Mouse (Mus musculus) spleen, adult 2 months (tissue): ENCODE measurements around the gene Fosl2. TPM values are rescaled to one million over a fixed set of nuclear protein-coding genes. Genes with fewer than 3 reads are reported as not detected.

Experiments used
- DNase-seq, 2 experiments: peaks; one replicate each; pipeline versions ENCODE4 v3.0.0 to v3.0.0-alpha.2; 2012 to 2021; ENCODE audit warnings: low spot score in 2 of 2, low read depth in 1 of 2
- H3K27ac ChIP-seq: fragments of 200-500 bp; 2 replicates; pipeline ENCODE4 v1.5.1; 2012; ENCODE audit warnings: low read length, inconsistent platforms; ENCODE audit not compliant: insufficient read depth
- H3K27me3 ChIP-seq: fragments of 200-500 bp; 2 replicates; pipeline ENCODE4 v1.6.1; 2012; ENCODE audit warnings: mild to moderate bottlenecking, moderate library complexity, low read length, inconsistent platforms; ENCODE audit not compliant: control insufficient read depth, insufficient read depth
- H3K36me3 ChIP-seq: fragments of 200-500 bp; 2 replicates; pipeline ENCODE4 v1.6.1; 2012; ENCODE audit warnings: mild to moderate bottlenecking, low read length, inconsistent platforms; ENCODE audit not compliant: control insufficient read depth, insufficient read depth
- H3K4me1 ChIP-seq: fragments of 200-500 bp; 2 replicates; pipeline ENCODE4 v1.6.1; 2011; ENCODE audit warnings: inconsistent platforms; ENCODE audit not compliant: control insufficient read depth, insufficient read depth, insufficient read length
- H3K4me3 ChIP-seq: fragments of 200-500 bp; 2 replicates; pipeline ENCODE4 v1.5.1; 2011; ENCODE audit warnings: mild to moderate bottlenecking, inconsistent platforms; ENCODE audit not compliant: insufficient read depth, insufficient read length; ENCODE audit errors: extremely low read depth
- CTCF ChIP-seq: fragments of 200-500 bp; IDR thresholded peaks from 2 replicates; pipeline ENCODE4 v1.5.1; 2011; ENCODE audit warnings: mild to moderate bottlenecking, inconsistent platforms; ENCODE audit not compliant: insufficient read depth, insufficient read length, insufficient replicate concordance; ENCODE audit errors: extremely low read depth
- POLR2A ChIP-seq: fragments of 200-500 bp; IDR thresholded peaks from 2 replicates; pipeline ENCODE4 v1.6.1; 2011; ENCODE audit warnings: low read depth, low read length, inconsistent platforms
- WGBS: fragments of 180-500 bp; shearing (Covaris S2); methylation state at CpG from one replicate; pipeline ENCODE4 v1.1.7; 2018; 5-methylcytosine and 5-hydroxymethylcytosine counted together
- polyA plus RNA-seq: library from polyadenylated mRNA; depleted of rRNA; stranded (reverse); fragments of >200 nt; gene quantifications from 2 replicates; pipeline ENCODE4 v1.2.3, GENCODE M21; 2012

Fosl2 gene
- polyA plus RNA-seq, 1 experiment: 5.1 TPM

GRCm38 (mm10) chr5:32133549-32134004 is 2.0 kb upstream of the Fosl2 start:
- peak in 1 of 2 experiments; percentile 20 for DNase-seq
- Histone ChIP-seq H3K4me3 (peak overlapping the region; percentile 58), H3K27ac (peak overlapping the region; percentile 35), H3K36me3 (no peaks in the 10 kb centered on the region), H3K4me1 (peaks cover 9% of the 10 kb centered on the region), H3K27me3 (peaks cover 14% of the 10 kb centered on the region)
- no peak for TF ChIP-seq POLR2A
- TF ChIP-seq CTCF: no peak
- WGBS: 1% methylated on average over 20 of the region's 20 CpGs

GRCm38 (mm10) chr5:32134051-32134732 is 1.4 kb upstream of the Fosl2 start:
- 9% methylated on average over 21 of the region's 21 CpGs for WGBS
- Histone ChIP-seq H3K27ac (peak overlapping the region; percentile 35; the same call in 1 of the 2 replicates), H3K27me3 (peaks cover 14% of the 10 kb centered on the region), H3K36me3 (no peaks in the 10 kb centered on the region), H3K4me3 (peak overlapping the region; percentile 58), H3K4me1 (peaks cover 9% of the 10 kb centered on the region)
- TF ChIP-seq CTCF (no peak), POLR2A (no peak)
- no peak for DNase-seq

- peak overlapping the region; percentile 71 for H3K4me3 ChIP-seq
- WGBS: under 1% methylated on average over 44 of the region's 54 CpGs
- peak in 1 of 2 experiments; percentile 63 for DNase-seq
- peak overlapping the region; percentile 87 for H3K27ac ChIP-seq
- H3K27me3 ChIP-seq: peaks cover 14% of the 10 kb centered on the region
- no peak for TF ChIP-seq POLR2A
- no peak for TF ChIP-seq CTCF
- peaks cover 9% of the 10 kb centered on the region for H3K4me1 ChIP-seq
- H3K36me3 ChIP-seq: no peaks in the 10 kb centered on the region
Observed at GRCm38 (mm10) chr5:32134903-32135335, 682 bp upstream of the Fosl2 start.

- peak overlapping the region; percentile 86 for H3K27ac ChIP-seq
- peak in 1 of 2 experiments; percentile 45 for DNase-seq
- peaks cover 14% of the 10 kb centered on the region for H3K27me3 ChIP-seq
- TF ChIP-seq POLR2A: no peak
- no peak for TF ChIP-seq CTCF
- WGBS: under 1% methylated on average over 63 of the region's 63 CpGs
- no peaks in the 10 kb centered on the region for H3K36me3 ChIP-seq
- H3K4me3 ChIP-seq: peak overlapping the region; percentile 71
- H3K4me1 ChIP-seq: peaks cover 9% of the 10 kb centered on the region
Observed at GRCm38 (mm10) chr5:32136301-32136863, 781 bp downstream of the Fosl2 start.

GRCm38 (mm10) chr5:32137106-32137522 is 1.5 kb downstream of the Fosl2 start:
- H3K36me3 ChIP-seq: no peaks in the 10 kb centered on the region
- H3K4me3 ChIP-seq: peak overlapping the region; percentile 46
- H3K27ac ChIP-seq: no peak overlapping the region
- H3K27me3 ChIP-seq: peaks cover 14% of the 10 kb centered on the region
- 4% methylated on average over 12 of the region's 12 CpGs for WGBS
- TF ChIP-seq CTCF (no peak), POLR2A (no peak)
- DNase-seq: no peak
- peaks cover 9% of the 10 kb centered on the region for H3K4me1 ChIP-seq

- H3K27me3 ChIP-seq: peaks cover 8% of the 10 kb centered on the region
- TF ChIP-seq POLR2A: no peak
- no peak for TF ChIP-seq CTCF
- peaks cover 7% of the 10 kb centered on the region for H3K4me1 ChIP-seq
- DNase-seq: no peak
- 68% methylated on average over 10 of the region's 10 CpGs for WGBS
- no peaks in the 10 kb centered on the region for H3K36me3 ChIP-seq
- H3K4me3 ChIP-seq: no peak overlapping the region
- H3K27ac ChIP-seq: peak overlapping the region; percentile 70
Observed at GRCm38 (mm10) chr5:32138446-32139195, 3.0 kb downstream of the Fosl2 start.
